Mouse (Mus musculus) brain, adult 2 months (tissue): ENCODE data around the gene Olfr1466.

Source experiments
- DNase-seq: peaks from one replicate; pipeline ENCODE4 v3.0.0; 2011; ENCODE audit warnings: low read depth, low spot score

The Olfr1466 gene

GRCm38 (mm10) chr19:13338562-13338961 is at the start of gene Olfr1466:
Gene Olfr1466 (plus strand): TSS chr19:13338862.
- no peak for DNase-seq

DNA sequence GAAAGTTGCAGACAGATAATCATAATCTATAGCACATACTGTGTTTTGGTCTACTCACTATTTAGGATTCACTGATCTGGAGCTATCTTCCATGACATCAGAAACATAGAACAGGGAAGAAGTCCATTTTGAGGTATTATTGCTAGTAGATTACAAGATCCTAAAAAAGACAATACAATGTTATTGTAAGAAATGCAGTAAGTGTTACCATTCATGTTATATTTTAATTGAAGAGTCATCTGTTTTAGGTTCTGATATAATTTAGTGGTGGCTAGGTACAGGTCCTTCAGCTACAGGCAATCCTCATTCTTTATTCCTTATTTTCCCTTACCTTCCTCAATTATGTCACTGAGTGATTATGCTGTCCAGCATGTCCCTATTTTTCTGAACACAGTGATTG is 23.2 kb upstream of the Olfr1466 start, which contains the start of gene Olfr1465:
Gene Olfr1465 (minus strand): TSS at position 101 of the 400 bp plus-strand sequence.
- no peak for DNase-seq

DNA sequence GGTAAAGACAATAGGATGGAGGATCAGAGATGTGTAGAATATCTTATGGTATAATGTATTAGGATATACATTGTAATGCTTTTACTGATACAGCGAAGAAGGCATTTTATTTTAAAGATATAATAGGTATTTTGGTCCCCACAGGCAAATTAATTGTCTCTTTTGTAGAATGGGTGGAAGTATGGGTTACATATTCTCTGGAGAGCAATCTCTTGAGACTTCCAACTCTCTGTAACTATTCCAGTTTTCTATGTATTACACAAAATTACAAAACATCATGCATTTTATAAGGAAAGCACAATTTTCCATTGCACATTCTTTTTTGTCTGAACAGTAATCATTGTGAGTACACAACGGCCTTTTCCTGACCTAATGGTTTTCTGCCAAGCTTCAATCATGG is 23.3 kb downstream of the Olfr1466 start, which contains the start of gene Olfr1467:
Gene Olfr1467 (plus strand): TSS at position 301 of the 400 bp plus-strand sequence.
- no peak for DNase-seq
